Mouse (Mus musculus): Measurements from ENCODE around the gene Chst3.

- TF ChIP-seq CTCF (IDR thresholded peaks at IDR 0.05; ENCODE audit: low read depth), result no peak
- TF ChIP-seq EP300 (IDR thresholded peaks at IDR 0.05; ENCODE audit: low read depth), result no peak
Measured at GRCm38 (mm10) chr10:60224601-60225000, 5.5 kb upstream of the Chst3 start.
